Mouse (Mus musculus) heart, postnatal 0 days (tissue): ENCODE results near the gene Hjurp. TPM values are rescaled to one million over a fixed set of nuclear protein-coding genes. Genes with fewer than 3 reads are reported as not detected.

Experiments
- ATAC-seq: fragments of 200-750 bp; cut with Nextera tagmentation; 2 replicates; pipeline ENCODE4 v1.8.0; 2017; ENCODE audit warnings: low read depth, moderate number of reproducible peaks, moderate library complexity; ENCODE audit not compliant: insufficient read depth
- DNase-seq: peaks from one replicate; pipeline ENCODE4 v3.0.0-alpha.2; 2016; ENCODE audit warnings: low spot score
- H3K27ac ChIP-seq: fragments of 300-500 bp; sonication (generic); 2 replicates; pipeline ENCODE4 v1.5.1; 2014; ENCODE audit warnings: low read depth, mild to moderate bottlenecking
- H3K27me3 ChIP-seq: fragments of 300-500 bp; sonication (generic); 2 replicates; pipeline ENCODE4 v1.6.1; 2014; ENCODE audit warnings: low read length, mixed read lengths; ENCODE audit not compliant: control insufficient read depth, insufficient read depth
- H3K36me3 ChIP-seq: fragments of 300-500 bp; sonication (generic); replicated peaks from 2 replicates; pipeline ENCODE4 v1.6.1; 2014; ENCODE audit warnings: low read length, mixed read lengths; ENCODE audit not compliant: control insufficient read depth, insufficient read depth
- H3K4me1 ChIP-seq: fragments of 300-500 bp; sonication (generic); 2 replicates; pipeline ENCODE4 v1.6.1; 2014; ENCODE audit warnings: antibody characterized with exemption; ENCODE audit not compliant: control insufficient read depth, insufficient read depth
- H3K4me2 ChIP-seq: fragments of 300-500 bp; sonication (generic); 2 replicates; pipeline ENCODE4 v1.6.1; 2014; ENCODE audit warnings: low read depth, mild to moderate bottlenecking, low read length, moderate library complexity
- H3K4me3 ChIP-seq: fragments of 300-500 bp; sonication (generic); 2 replicates; pipeline ENCODE4 v1.5.1; 2014; ENCODE audit warnings: low read depth, low read length
- H3K9ac ChIP-seq: fragments of 300-500 bp; sonication (generic); replicated peaks from 2 replicates; pipeline ENCODE4 v1.6.1; 2014; ENCODE audit warnings: low read depth, low read length, mixed read lengths
- H3K9me3 ChIP-seq: fragments of 300-500 bp; sonication (generic); replicated peaks from 2 replicates; pipeline ENCODE4 v1.6.1; 2016; ENCODE audit warnings: low read length; ENCODE audit not compliant: control insufficient read depth
- CTCF ChIP-seq: IDR thresholded peaks from 2 replicates; pipeline ENCODE4 v1.5.1; 2016; ENCODE audit warnings: antibody characterized with exemption, control low read depth, low read depth
- EP300 ChIP-seq: IDR thresholded peaks from 2 replicates; pipeline ENCODE4 v1.6.1; 2016; ENCODE audit warnings: antibody characterized with exemption, low read depth
- WGBS: fragments of 180-500 bp; shearing (Covaris S2); extraction: QIAGEN DNeasy Blood & Tissue Kit; methylation state at CpG from one replicate; pipeline ENCODE4 v1.1.7; 2014; 5-methylcytosine and 5-hydroxymethylcytosine counted together
- polyA plus RNA-seq: library from polyadenylated mRNA; unstranded; fragments of >200 nt; fragmentation: Nextera tagmentation; extraction: Ambion mirVana; gene quantifications from 2 replicates; pipeline ENCODE4 v1.2.1, GENCODE M21; 2015
- total RNA-seq: library from RNA; depleted of rRNA; stranded (reverse); fragments of >200 nt; gene quantifications from 2 replicates; pipeline ENCODE4 v1.2.3, GENCODE M21; 2014; ENCODE audit warnings: low replicate concordance

Hjurp gene
- total and polyA plus RNA-seq, 2 experiments from 2014 or later: 28.0 to 95.2 TPM

DNA sequence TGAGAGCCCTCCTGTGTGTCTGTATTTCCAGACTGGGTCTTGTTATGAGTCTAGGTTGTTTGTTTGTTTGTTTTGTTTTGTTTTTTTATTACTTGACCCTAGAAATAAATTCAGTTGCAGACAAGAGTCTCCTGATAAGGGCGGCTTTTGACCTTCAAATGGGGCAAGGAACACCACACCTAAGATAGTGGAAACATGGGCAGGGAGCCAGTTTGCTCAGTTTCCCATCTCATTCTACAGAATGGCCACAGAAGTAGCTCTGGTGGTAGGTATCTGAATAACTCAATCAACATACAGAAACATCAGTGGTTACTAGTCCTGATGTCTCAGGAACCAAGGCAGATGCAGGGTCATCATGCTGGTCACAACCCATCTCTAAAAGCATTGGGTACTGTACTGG lies 17.2 kb upstream of the Hjurp start:
- TF ChIP-seq CTCF (no peak), EP300 (no peak)
- DNase-seq (peak; percentile 5), ATAC-seq (no peak)
- Histone ChIP-seq H3K27ac (no peak overlapping the region), H3K4me1 (no peaks in the 10 kb centered on the region), H3K9ac (no peak overlapping the region), H3K36me3 (no peaks in the 10 kb centered on the region), H3K9me3 (peaks cover 58% of the 10 kb centered on the region), H3K4me3 (no peak overlapping the region), H3K27me3 (no peaks in the 10 kb centered on the region), H3K4me2 (no peak overlapping the region)
- 16% methylated on average over 1 of the region's 1 CpGs for WGBS

DNA sequence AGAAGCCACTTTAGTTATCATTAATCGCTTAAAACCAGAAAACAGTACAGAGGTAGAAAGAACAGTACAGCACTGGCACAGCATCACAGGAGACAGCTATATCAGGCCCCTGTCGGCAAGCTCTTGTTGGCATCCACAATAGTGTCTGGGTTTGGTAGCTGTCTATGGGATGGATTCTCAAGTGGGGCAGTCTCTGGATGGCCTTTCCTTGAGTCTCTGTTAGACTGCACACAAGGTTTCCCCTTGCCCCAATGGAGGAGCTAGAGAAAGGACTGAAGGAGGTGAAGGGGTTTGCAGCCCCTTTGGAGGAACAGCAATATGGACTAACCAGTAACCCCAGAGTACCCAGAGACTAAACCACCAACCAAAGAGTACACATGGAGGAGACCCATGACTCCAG lies 14.6 kb upstream of the Hjurp start:
- ATAC-seq: no peak
- no peak for TF ChIP-seq CTCF
- no peak for TF ChIP-seq EP300
- H3K27me3 ChIP-seq: no peaks in the 10 kb centered on the region
- peak; percentile 4 for DNase-seq
- no peaks in the 10 kb centered on the region for H3K36me3 ChIP-seq
- no peaks in the 10 kb centered on the region for H3K4me1 ChIP-seq
- no peak overlapping the region for H3K4me2 ChIP-seq
- H3K9ac ChIP-seq: no peak overlapping the region
- WGBS: 47% methylated on average over 2 of the region's 2 CpGs
- H3K9me3 ChIP-seq: peaks cover 44% of the 10 kb centered on the region; the same call in 1 of the 2 replicates
- H3K4me3 ChIP-seq: no peak overlapping the region
- H3K27ac ChIP-seq: no peak overlapping the region

DNA sequence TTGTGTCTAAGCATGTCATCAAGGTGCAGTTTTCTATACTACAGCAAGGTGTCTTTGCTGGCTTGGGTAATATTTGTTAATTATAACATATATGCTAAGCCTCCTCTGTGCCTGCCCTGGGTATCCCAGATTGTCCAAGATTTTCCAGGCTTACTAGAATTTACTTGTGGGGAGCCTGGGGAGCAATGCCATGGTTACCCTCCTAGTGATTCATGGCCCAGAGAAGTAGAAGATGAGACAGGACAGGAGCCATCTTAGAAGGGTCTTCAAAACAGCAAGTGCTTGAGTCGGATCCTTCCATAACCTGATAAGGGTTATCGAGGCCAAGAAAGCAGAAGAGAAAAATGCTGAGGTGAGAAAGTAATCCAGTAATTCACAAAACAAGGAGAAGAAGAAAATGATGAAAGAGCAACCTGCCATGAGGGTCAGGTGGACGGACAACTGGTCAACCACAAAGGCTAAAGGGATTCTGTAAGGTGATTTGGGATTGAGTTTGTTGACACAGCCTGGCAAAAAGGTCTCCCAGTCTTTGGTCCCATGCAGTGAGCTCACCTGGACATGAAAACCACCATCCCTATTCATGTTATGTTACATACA lies 14.1 kb upstream of the Hjurp start:
- H3K4me1 ChIP-seq: no peaks in the 10 kb centered on the region
- H3K4me2 ChIP-seq: no peak overlapping the region
- no peak for TF ChIP-seq EP300
- no peak for TF ChIP-seq CTCF
- no peak overlapping the region for H3K27ac ChIP-seq
- H3K36me3 ChIP-seq: no peaks in the 10 kb centered on the region
- H3K9me3 ChIP-seq: peaks cover 46% of the 10 kb centered on the region; the same call in 1 of the 2 replicates
- WGBS: 47% methylated on average over 3 of the region's 3 CpGs
- no peak overlapping the region for H3K4me3 ChIP-seq
- H3K27me3 ChIP-seq: no peaks in the 10 kb centered on the region
- ATAC-seq (no peak), DNase-seq (peak; percentile 4)
- H3K9ac ChIP-seq: no peak overlapping the region

DNA sequence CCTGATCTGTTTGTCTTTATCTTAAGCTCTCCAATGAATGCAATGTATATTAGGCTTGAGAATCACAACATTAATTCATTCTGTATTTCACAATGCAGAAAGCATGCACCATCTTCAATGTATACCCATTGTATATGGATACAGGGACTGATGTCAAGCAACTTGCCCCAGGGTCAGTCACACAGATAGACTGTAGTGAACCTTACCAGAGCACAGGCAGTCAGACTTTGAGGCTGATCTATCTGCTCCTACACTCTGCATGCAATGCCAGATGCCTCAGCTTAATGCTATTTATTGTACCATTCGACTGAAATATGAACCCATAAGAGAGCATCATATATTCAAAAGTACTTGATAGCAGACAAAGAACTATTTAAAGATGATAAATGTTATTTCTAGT lies 13.1 kb upstream of the Hjurp start:
- no peak for TF ChIP-seq EP300
- TF ChIP-seq CTCF: no peak
- Histone ChIP-seq H3K4me1 (no peaks in the 10 kb centered on the region), H3K4me2 (no peak overlapping the region), H3K9me3 (peaks cover 44% of the 10 kb centered on the region; the same call in 1 of the 2 replicates), H3K27ac (no peak overlapping the region), H3K4me3 (no peak overlapping the region), H3K36me3 (no peaks in the 10 kb centered on the region), H3K9ac (no peak overlapping the region), H3K27me3 (no peaks in the 10 kb centered on the region)
- WGBS: 55% methylated on average over 1 of the region's 1 CpGs
- DNase-seq (no peak), ATAC-seq (no peak)

DNA sequence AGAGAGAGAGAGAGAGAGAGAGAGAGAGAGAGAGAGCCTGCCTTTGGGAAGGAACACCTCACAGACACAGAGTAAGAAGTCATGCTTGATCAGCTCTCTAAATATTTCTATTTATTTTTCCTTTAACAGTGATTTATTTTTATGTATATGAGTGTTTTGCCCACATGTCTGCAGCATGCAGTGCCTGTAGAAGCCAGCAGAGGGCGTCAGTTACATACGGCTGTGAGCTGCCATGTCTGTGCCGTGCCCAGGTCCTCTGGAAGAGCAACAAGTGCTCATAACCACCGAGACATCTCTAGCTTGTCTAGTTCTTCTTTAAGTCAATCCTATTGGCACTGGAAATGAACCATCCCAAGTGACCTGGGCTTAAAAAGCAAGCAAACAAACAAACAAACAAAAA lies 12.5 kb upstream of the Hjurp start:
- ATAC-seq (no peak), DNase-seq (no peak)
- Histone ChIP-seq H3K9me3 (0 out of 2 replicates have a peak, but pooled peaks cover 44% of the 10 kb centered on the region), H3K4me3 (no peak overlapping the region), H3K36me3 (no peaks in the 10 kb centered on the region), H3K4me1 (no peaks in the 10 kb centered on the region), H3K9ac (no peak overlapping the region), H3K27ac (no peak overlapping the region), H3K4me2 (no peak overlapping the region), H3K27me3 (no peaks in the 10 kb centered on the region)
- 34% methylated on average over 4 of the region's 4 CpGs for WGBS
- TF ChIP-seq CTCF (peak; percentile 42), EP300 (no peak)

DNA sequence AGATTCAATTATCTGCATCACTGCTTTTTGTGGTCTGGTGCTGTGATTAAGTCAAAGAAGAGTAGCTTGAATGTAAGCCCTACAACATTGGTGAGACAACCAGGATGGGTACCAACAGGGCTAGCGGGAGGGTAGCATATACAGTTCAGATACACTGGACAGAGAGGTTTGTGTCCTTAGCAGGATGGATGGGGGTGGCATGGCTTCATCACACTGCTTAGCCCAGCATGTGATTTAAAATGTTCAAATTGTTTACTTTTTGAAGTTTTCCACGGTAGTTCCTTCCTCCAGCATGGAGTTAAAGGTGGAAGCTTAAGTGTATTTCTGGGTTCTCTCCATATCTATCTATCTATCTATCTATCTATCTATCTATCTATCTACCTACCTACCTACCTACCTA lies 11.7 kb upstream of the Hjurp start:
- Histone ChIP-seq H3K4me2 (no peak overlapping the region), H3K9me3 (0 out of 2 replicates have a peak, but pooled peaks cover 42% of the 10 kb centered on the region), H3K36me3 (no peaks in the 10 kb centered on the region), H3K9ac (no peak overlapping the region), H3K4me1 (no peaks in the 10 kb centered on the region), H3K27me3 (no peaks in the 10 kb centered on the region), H3K27ac (no peak overlapping the region), H3K4me3 (no peak overlapping the region)
- ATAC-seq: no peak
- 39% methylated on average over 2 of the region's 2 CpGs for whole genome bisulfite sequencing
- TF ChIP-seq CTCF (no peak), EP300 (no peak)
- DNase-seq: no peak
